Mouse (Mus musculus) cerebellum, postnatal 36 days (tissue): ENCODE results near the gene Gm38655.
"Not testable (repeated sequence)": the region's sequence is repeated elsewhere in the genome, so short reads cannot be mapped to it uniquely, and the experiment has no call there.

Source experiments
- DNase-seq, 2 experiments: peaks; one replicate each; pipeline ENCODE4 v3.0.0; 2021 to 2022; ENCODE audit warnings: mixed read lengths in 2 of 2

The Gm38655 gene

GRCm38 (mm10) chr17:25165970-25166671, 9.2 kb downstream of the Gm38655 start:
- no peak for DNase-seq

GRCm38 (mm10) chr17:25164770-25165169, 10.5 kb downstream of the Gm38655 start:
- no peak for DNase-seq

- DNase-seq = no peak
These were observed 11.9 kb downstream of the Gm38655 start for GRCm38 (mm10) chr17:25163387-25163786.

- no peak for DNase-seq
These were observed 13.1 kb downstream of the Gm38655 start, which contains the start of gene Ccdc154 for GRCm38 (mm10) chr17:25162161-25162560. Gene Ccdc154 (plus strand): TSS chr17:25162461.

- no peak for DNase-seq
These were observed 35.3 kb downstream of the Gm38655 start for GRCm38 (mm10) chr17:25139960-25140359.

GRCm38 (mm10) chr17:25138803-25139202, 36.5 kb downstream of the Gm38655 start:
- DNase-seq = no peak

GRCm38 (mm10) chr17:25135622-25136021, 39.6 kb downstream of the Gm38655 start:
- DNase-seq = no peak

GRCm38 (mm10) chr17:25133275-25133698, 42.0 kb downstream of the Gm38655 start, which contains the start of gene Clcn7:
Gene Clcn7 (plus strand): TSS chr17:25133391.
- DNase-seq = peak; percentile 97 to 99

- DNase-seq = no peak
These were observed 45.2 kb downstream of the Gm38655 start for GRCm38 (mm10) chr17:25130060-25130459.

- DNase-seq = no peak
These were observed 47.6 kb downstream of the Gm38655 start for GRCm38 (mm10) chr17:25127681-25128080.

GRCm38 (mm10) chr17:25127079-25127478, 48.2 kb downstream of the Gm38655 start:
- DNase-seq = no peak

GRCm38 (mm10) chr17:25125442-25126060, 49.7 kb downstream of the Gm38655 start:
- not testable (repeated sequence) for DNase-seq

- no peak for DNase-seq
These were observed 51.3 kb downstream of the Gm38655 start for GRCm38 (mm10) chr17:25123979-25124378.
